Mouse (Mus musculus) erythroblast, embryonic 14.5 days (primary cell): ENCODE data around the gene Adamtsl3.

ENCODE experiments used
- GATA1 ChIP-seq: IDR thresholded peaks from 2 replicates; pipeline ENCODE4 v1.6.1; 2012; ENCODE audit warnings: low read length, inconsistent platforms, mixed read lengths
- TAL1 ChIP-seq: IDR thresholded peaks from 3 replicates; pipeline ENCODE4 v1.6.1; 2012; ENCODE audit warnings: low read length, inconsistent platforms, mixed read lengths

- TF ChIP-seq GATA1 (no peak), TAL1 (no peak)
Measured at GRCm38 (mm10) chr7:82533747-82534504, 198.4 kb downstream of the Adamtsl3 start.
